Mouse (Mus musculus) small intestine, adult 2 months (tissue): ENCODE data around the gene Samd4.

ENCODE experiments used
- CTCF ChIP-seq: fragments of 200-500 bp; IDR thresholded peaks from 2 replicates; pipeline ENCODE4 v1.5.1; 2012; ENCODE audit warnings: low read depth, mild to moderate bottlenecking, control low read depth, inconsistent platforms, low read length, moderate library complexity, mixed read lengths; ENCODE audit not compliant: insufficient replicate concordance, insufficient read length; ENCODE audit errors: extremely low read depth
- POLR2A ChIP-seq: fragments of 200-500 bp; IDR thresholded peaks from 2 replicates; pipeline ENCODE4 v1.6.1; 2012; ENCODE audit warnings: low read depth, mild to moderate bottlenecking, control low read depth, inconsistent platforms, low read length, moderate library complexity

DNA sequence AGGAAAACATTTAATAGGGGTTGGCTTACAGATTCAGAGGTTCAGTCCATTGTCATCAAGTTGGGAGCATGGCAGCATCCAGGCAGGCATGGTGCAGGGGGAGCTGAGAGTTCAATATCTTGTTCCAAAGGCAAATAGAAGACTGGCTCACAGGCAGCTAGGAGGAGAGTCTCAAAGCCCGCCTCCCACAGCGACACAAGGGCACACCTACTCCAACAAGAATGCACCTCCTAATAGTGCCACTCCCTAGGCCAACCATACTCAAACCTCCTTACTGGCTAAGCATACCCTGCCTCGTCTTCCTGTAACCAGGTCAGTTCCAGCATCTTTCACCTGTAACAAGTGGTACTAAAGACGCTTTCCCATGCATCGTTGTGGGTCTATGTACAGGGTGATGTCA, 245.3 kb downstream of the Samd4 start:
- TF ChIP-seq CTCF (no peak), POLR2A (no peak)
